Mouse (Mus musculus): ENCODE measurements around the gene Upf1. TPM values are rescaled to one million over a fixed set of nuclear protein-coding genes. Genes with fewer than 3 reads are reported as not detected.

Gene Upf1
- polyA plus RNA-seq (2014; fragmentation: Illumina TruSeq; extraction: RNeasy Lipid Tissue Mini Kit (QIAGEN cat#74804); ENCODE audit: low replicate concordance): 2.2 TPM

DNA sequence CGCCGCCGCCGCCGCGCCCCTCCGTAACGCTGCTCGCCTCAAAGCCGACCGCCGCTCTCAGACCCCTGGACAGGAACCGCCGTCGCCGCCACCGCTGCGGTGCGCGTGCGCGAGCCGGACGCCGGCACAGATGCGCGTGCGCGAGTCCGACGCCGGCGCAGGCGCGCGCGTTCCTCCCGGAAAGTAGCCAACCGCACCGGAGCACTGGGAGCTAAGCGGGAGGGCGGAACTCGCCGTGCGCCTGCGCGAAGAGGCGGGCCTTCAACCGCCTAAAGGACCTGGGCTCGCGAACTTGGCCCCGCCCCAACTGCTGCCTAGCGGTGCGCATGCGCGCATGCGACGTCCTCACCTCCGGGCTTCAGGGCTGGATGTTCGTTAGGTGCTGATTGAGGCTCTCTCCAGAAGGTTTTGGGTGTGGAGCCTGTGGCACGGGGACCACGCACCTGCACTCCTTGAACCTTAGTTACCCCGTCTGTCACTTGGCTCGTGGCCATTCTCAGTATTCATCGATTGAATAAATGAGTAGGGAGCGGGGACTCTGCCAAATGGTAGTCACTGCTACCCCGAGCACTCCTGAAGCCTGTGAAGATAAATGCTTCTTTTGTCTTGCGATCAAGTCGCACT lies at the start of gene Upf1:
Upf1 (minus strand) TSS at position 85 of the 624 bp plus-strand sequence.

DNA sequence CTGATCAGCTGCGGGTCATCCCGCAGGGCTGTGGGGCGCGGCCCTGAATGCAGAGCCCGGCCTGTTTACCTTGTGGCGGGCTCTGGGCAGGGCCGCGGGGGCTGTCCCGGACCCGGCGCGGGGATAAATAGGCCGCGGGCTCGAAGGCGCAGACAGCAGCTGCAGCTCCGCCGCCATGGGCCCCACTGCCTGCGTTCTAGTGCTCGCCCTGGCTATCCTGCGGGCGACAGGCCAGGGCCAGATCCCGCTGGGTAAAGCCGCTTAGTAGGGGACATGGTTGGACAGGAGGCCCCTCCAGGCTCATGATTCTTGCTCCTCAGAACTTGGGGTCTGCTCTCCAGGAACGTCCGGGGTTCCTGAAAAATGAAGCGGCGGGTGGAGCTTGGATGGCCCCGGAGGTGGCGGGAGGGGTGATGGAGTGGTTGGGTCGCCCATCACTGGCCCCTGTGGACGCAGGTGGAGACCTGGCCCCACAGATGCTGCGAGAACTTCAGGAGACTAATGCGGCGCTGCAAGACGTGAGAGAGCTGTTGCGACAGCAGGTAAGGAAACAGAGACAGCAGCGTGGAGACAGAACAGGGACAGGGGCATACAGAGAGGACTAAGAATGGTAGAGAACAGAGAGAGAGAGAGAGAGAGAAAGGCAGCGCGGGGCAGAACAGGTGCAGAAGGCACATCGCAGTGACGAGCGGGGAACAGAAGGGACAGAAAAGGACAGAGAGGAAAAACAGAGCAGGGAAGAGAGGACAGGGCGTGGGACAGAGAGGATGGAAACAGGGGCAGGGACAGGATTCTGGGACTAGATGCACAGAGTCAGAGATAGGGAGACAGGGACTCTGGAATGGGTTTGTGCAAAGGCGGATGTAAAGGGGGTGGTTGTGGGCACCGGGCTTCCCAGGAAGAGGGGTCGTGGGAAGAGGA lies 20.6 kb upstream of the Upf1 start, which contains the start of gene Comp:
Comp (plus strand) TSS at position 162 of the 921 bp plus-strand sequence.

DNA sequence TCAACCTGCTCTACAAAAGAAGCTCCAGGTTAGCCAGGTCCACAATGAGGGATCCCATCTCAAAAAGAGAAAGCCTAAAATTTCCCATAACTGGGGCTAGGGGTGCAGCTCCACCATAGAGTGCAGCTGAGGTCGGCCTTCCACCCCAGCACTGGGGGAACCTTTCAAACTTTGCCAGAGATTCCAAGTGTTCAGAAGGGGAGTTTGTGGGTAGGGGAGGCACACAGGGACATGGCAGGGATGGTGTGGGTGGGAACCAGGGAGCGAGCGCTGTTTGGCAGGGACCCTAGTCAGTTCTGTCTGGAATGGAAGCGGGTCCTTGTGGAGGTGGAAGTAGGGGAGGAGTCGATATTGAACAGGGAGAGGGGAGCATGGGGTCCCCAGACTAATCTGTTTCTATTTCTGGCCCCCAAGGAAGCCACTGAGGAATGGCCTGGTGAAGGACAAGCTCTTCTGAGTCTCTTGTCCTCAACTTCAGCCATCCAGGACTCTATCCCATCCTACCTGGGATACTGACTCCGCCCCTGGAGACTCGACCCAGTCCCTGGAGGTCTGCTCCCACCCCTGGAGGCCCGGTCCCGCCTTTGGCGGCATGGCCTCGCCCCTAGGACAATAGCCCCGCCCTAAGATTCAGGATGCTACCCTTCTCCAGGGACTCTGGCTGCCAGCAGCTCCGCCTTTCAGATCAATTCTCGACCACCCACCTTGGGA lies 23.8 kb downstream of the Upf1 start, which contains the start of gene Gdf1:
Gdf1 (plus strand) TSS at position 694 of the 711 bp plus-strand sequence.

DNA sequence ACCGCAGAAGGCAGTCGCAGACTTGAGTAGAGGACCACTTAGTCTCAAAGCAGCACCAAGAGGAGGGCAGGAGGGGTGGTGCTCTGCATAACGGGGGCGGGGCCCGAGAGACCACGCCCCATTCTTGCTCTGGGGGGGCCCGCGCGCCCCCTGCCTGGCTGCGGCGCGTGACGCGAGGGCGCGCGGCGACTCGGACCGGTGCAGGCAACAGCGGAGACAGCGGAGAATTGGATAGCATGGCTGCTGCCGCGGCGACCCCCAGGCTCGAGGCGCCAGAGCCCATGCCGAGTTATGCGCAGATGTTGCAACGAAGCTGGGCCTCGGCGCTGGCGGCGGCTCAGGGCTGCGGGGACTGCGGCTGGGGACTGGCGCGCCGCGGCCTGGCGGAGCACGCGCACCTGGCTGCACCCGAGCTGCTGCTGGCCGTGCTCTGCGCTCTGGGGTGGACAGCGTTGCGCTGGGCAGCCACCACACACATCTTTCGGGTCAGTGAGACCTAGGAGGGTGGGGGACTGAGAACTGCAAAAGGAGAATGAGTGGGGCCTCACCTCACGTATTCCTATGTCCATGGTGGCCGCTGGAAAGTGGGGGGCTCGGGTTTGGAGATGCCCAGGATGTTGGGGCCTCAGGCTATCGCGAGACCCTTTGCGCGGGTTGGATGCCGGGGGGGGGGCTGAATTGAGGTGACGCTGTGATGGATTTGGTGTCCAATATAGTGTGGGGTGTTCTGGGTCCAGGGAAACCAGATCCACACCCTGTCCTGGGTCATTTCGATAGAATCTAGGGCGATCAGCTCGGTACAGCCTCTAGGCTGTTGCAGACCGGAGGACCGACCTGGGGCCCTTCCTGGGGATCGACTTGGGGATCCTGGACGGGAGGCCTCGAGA lies 37.2 kb downstream of the Upf1 start, which contains the start of gene Cers1:
Cers1 (plus strand) TSS at position 152 of the 887 bp plus-strand sequence.

DNA sequence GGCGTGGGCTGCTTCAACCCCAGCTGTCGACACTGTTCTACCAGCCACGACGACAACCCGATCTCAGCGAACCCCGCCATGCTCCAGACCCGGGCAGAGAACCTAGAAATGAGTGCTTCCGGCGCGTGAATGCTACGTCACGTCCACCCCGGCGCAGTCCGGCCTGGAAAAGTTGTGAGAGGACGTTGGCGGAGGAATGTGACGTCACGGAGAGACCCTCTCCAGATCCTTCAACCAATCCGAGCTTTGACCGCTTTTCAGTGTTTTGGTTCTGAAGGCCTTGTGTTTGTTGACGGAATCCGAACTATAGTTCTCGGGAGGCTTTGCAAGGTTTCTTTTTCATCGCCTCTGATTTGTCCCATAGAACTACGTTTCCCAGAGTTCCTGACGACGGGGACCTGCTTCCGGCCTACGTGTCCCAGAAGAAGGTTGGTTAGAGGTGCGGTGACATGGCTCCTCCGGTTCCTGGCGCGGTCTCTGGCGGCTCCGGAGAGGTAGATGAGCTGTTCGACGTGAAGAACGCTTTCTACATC lies 50.7 kb downstream of the Upf1 start, which contains the start of the genes Ddx49 and Cope:
Ddx49 (minus strand) TSS at position 132 of the 533 bp plus-strand sequence.
Cope (plus strand) TSS at position 161 of the 533 bp plus-strand sequence.

DNA sequence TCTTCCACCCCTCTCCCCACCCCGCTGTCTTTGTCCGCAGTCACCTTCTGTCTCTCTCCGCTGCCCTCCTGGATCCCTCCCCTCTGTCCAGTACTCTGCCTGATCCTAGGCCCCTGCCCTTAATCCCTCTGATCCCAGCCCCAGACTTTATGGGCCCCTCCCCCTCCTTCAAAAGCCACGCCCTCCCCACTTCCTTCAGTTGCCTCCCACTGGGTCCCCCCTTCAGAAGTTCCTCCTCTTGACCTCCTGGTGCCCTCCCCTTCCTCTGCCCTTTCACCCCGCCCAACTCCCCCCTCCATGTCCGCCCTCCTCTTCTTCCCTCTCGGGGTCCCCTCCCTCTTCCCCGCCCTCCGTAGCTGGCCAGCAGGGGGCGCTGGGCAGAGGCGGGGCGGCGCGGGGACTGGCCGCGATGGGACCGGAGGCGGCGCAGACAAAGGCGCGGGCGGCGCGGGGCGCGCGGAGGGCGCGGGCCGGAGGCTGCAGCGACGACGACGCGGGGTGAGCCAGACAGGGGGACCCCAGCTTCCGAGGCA lies 70.4 kb downstream of the Upf1 start, which contains the start of gene Homer3:
Homer3 (plus strand) TSS at position 225 of the 533 bp plus-strand sequence.

Other genes starting within 250 kb of the Upf1 start
- not detected for gene Ncan, start 232.4 kb downstream of the Upf1 start, polyA plus RNA-seq (2014; fragmentation: Illumina TruSeq; extraction: RNeasy Lipid Tissue Mini Kit (QIAGEN cat#74804); ENCODE audit: low replicate concordance)
- 0.37 TPM for gene Nr2c2ap, start 221.9 kb downstream of the Upf1 start, polyA plus RNA-seq (2014; fragmentation: Illumina TruSeq; extraction: RNeasy Lipid Tissue Mini Kit (QIAGEN cat#74804); ENCODE audit: low replicate concordance)
- 0.33 TPM for gene Rfxank, start 214.1 kb downstream of the Upf1 start, polyA plus RNA-seq (2014; fragmentation: Illumina TruSeq; extraction: RNeasy Lipid Tissue Mini Kit (QIAGEN cat#74804); ENCODE audit: low replicate concordance)
- 2.0 TPM for gene Borcs8, start 213.8 kb downstream of the Upf1 start, polyA plus RNA-seq (2014; fragmentation: Illumina TruSeq; extraction: RNeasy Lipid Tissue Mini Kit (QIAGEN cat#74804); ENCODE audit: low replicate concordance)
- not detected for gene Mef2b, start 213.6 kb downstream of the Upf1 start, polyA plus RNA-seq (2014; fragmentation: Illumina TruSeq; extraction: RNeasy Lipid Tissue Mini Kit (QIAGEN cat#74804); ENCODE audit: low replicate concordance)
- gene Tmem161a, start 180.9 kb downstream of the Upf1 start, polyA plus RNA-seq (2014; fragmentation: Illumina TruSeq; extraction: RNeasy Lipid Tissue Mini Kit (QIAGEN cat#74804); ENCODE audit: low replicate concordance): 3.5 TPM
- 1.2 TPM for gene Slc25a42, start 141.0 kb downstream of the Upf1 start, polyA plus RNA-seq (2014; fragmentation: Illumina TruSeq; extraction: RNeasy Lipid Tissue Mini Kit (QIAGEN cat#74804); ENCODE audit: low replicate concordance)
- 2.9 TPM for gene Sugp2, start 119.1 kb downstream of the Upf1 start, polyA plus RNA-seq (2014; fragmentation: Illumina TruSeq; extraction: RNeasy Lipid Tissue Mini Kit (QIAGEN cat#74804); ENCODE audit: low replicate concordance)
- 0.71 TPM for gene Armc6, start 118.8 kb downstream of the Upf1 start, polyA plus RNA-seq (2014; fragmentation: Illumina TruSeq; extraction: RNeasy Lipid Tissue Mini Kit (QIAGEN cat#74804); ENCODE audit: low replicate concordance)
- not detected for gene Homer3, start 70.5 kb downstream of the Upf1 start, polyA plus RNA-seq (2014; fragmentation: Illumina TruSeq; extraction: RNeasy Lipid Tissue Mini Kit (QIAGEN cat#74804); ENCODE audit: low replicate concordance)
- gene Ddx49, start 50.8 kb downstream of the Upf1 start, polyA plus RNA-seq (2014; fragmentation: Illumina TruSeq; extraction: RNeasy Lipid Tissue Mini Kit (QIAGEN cat#74804); ENCODE audit: low replicate concordance): 4.1 TPM
- gene Cope, start 50.8 kb downstream of the Upf1 start, polyA plus RNA-seq (2014; fragmentation: Illumina TruSeq; extraction: RNeasy Lipid Tissue Mini Kit (QIAGEN cat#74804); ENCODE audit: low replicate concordance): 0.59 TPM
- not detected for gene Cers1, start 37.5 kb downstream of the Upf1 start, polyA plus RNA-seq (2014; fragmentation: Illumina TruSeq; extraction: RNeasy Lipid Tissue Mini Kit (QIAGEN cat#74804); ENCODE audit: low replicate concordance)
- not detected for gene Gdf1, start 23.5 kb downstream of the Upf1 start, polyA plus RNA-seq (2014; fragmentation: Illumina TruSeq; extraction: RNeasy Lipid Tissue Mini Kit (QIAGEN cat#74804); ENCODE audit: low replicate concordance)
- gene Comp, start 20.3 kb upstream of the Upf1 start, polyA plus RNA-seq (2014; fragmentation: Illumina TruSeq; extraction: RNeasy Lipid Tissue Mini Kit (QIAGEN cat#74804); ENCODE audit: low replicate concordance): not detected
- gene Crtc1, start 86.3 kb upstream of the Upf1 start, polyA plus RNA-seq (2014; fragmentation: Illumina TruSeq; extraction: RNeasy Lipid Tissue Mini Kit (QIAGEN cat#74804); ENCODE audit: low replicate concordance): 1.2 TPM
- 0.67 TPM for gene Klhl26, start 123.7 kb upstream of the Upf1 start, polyA plus RNA-seq (2014; fragmentation: Illumina TruSeq; extraction: RNeasy Lipid Tissue Mini Kit (QIAGEN cat#74804); ENCODE audit: low replicate concordance)
- not detected for gene Tmem59l, start 134.1 kb upstream of the Upf1 start, polyA plus RNA-seq (2014; fragmentation: Illumina TruSeq; extraction: RNeasy Lipid Tissue Mini Kit (QIAGEN cat#74804); ENCODE audit: low replicate concordance)
- not detected for gene Crlf1, start 139.9 kb upstream of the Upf1 start, polyA plus RNA-seq (2014; fragmentation: Illumina TruSeq; extraction: RNeasy Lipid Tissue Mini Kit (QIAGEN cat#74804); ENCODE audit: low replicate concordance)
- not detected for gene Rex1bd, start 153.5 kb upstream of the Upf1 start, polyA plus RNA-seq (2014; fragmentation: Illumina TruSeq; extraction: RNeasy Lipid Tissue Mini Kit (QIAGEN cat#74804); ENCODE audit: low replicate concordance)
- gene Uba52, start 157.5 kb upstream of the Upf1 start, polyA plus RNA-seq (2014; fragmentation: Illumina TruSeq; extraction: RNeasy Lipid Tissue Mini Kit (QIAGEN cat#74804); ENCODE audit: low replicate concordance): 2.6 TPM
- gene Fkbp8, start 174.4 kb upstream of the Upf1 start, polyA plus RNA-seq (2014; fragmentation: Illumina TruSeq; extraction: RNeasy Lipid Tissue Mini Kit (QIAGEN cat#74804); ENCODE audit: low replicate concordance): 3.3 TPM
- gene Kxd1, start 174.7 kb upstream of the Upf1 start, polyA plus RNA-seq (2014; fragmentation: Illumina TruSeq; extraction: RNeasy Lipid Tissue Mini Kit (QIAGEN cat#74804); ENCODE audit: low replicate concordance): 4.3 TPM
- gene Ell, start 186.2 kb upstream of the Upf1 start, polyA plus RNA-seq (2014; fragmentation: Illumina TruSeq; extraction: RNeasy Lipid Tissue Mini Kit (QIAGEN cat#74804); ENCODE audit: low replicate concordance): 0.74 TPM
- gene Isyna1, start 241.1 kb upstream of the Upf1 start, polyA plus RNA-seq (2014; fragmentation: Illumina TruSeq; extraction: RNeasy Lipid Tissue Mini Kit (QIAGEN cat#74804); ENCODE audit: low replicate concordance): not detected